Mouse (Mus musculus): Measurements from ENCODE around the gene Bnipl.

DNA sequence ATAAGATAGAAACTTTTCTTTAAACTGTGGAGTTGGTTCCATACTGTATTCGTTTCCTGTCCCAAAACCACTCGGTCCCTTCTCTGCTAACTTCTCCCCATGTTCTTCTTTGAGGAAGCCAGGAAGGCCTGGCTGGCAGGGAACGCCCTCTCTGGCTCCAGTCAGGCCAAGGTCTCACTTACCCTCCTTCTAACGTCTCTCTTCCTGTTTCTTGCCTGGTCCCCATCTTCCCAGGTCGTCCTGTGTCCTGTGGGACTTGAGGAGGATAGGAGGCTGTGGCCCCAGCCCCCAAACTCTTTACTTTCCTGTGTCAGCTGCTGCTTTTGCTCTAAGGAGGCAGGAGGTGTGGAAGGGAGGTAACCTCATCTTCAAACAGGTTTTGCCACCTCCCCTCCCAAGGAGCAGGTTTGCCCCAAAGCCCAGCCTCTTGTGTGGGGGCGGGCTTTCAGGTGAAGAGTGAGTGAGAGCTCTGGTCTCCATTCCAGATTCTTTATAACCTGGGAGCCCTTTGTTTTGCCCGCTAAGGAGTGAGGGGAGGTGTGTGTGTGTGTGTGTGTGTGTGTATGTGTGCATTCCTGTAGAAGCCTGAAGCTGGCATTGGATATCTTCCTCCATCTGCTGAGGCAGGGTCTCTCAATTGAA lies at the start of gene Bnipl:
- TF ChIP-seq CTCF (IDR thresholded peaks at IDR 0.05; ENCODE audit: control insufficient read depth, insufficient read depth, insufficient read length) = no peak
- no peak for TF ChIP-seq MAX (IDR thresholded peaks at IDR 0.05)
- TF ChIP-seq FOSL1 (IDR thresholded peaks at IDR 0.05; ENCODE audit: insufficient read depth, low read length, poor library complexity, severe bottlenecking) = no peak
- no peak for TF ChIP-seq USF1 (IDR thresholded peaks at IDR 0.05; ENCODE audit: low read depth)
- no peak for TF ChIP-seq CEBPB (IDR thresholded peaks at IDR 0.05; ENCODE audit: low read depth)
- no peak for TF ChIP-seq MYOD1 (IDR thresholded peaks at IDR 0.05; ENCODE audit: control insufficient read depth, insufficient read length, low read depth)
